Mouse (Mus musculus) brain, embryonic 14.5 days (tissue): ENCODE measurements at regions not wholly inside any gene's neighbourhood (a gene's known extent, or its start where the extent isn't known, plus 50 kb on each side); places are given as distances from the start of the nearest gene placed in this dataset.

Source experiments
- CTCF ChIP-seq: fragments of 200-500 bp; IDR thresholded peaks from 2 replicates; pipeline ENCODE4 v1.5.1; 2012; ENCODE audit warnings: inconsistent platforms, mild to moderate bottlenecking, moderate library complexity, borderline replicate concordance; ENCODE audit not compliant: insufficient read depth, insufficient read length; ENCODE audit errors: extremely low read depth
- POLR2A ChIP-seq: fragments of 200-500 bp; IDR thresholded peaks from 2 replicates; pipeline ENCODE4 v1.6.1; 2012; ENCODE audit warnings: mild to moderate bottlenecking, inconsistent platforms, borderline replicate concordance; ENCODE audit not compliant: poor library complexity, insufficient read depth, insufficient read length, severe bottlenecking; ENCODE audit errors: extremely low read depth

DNA sequence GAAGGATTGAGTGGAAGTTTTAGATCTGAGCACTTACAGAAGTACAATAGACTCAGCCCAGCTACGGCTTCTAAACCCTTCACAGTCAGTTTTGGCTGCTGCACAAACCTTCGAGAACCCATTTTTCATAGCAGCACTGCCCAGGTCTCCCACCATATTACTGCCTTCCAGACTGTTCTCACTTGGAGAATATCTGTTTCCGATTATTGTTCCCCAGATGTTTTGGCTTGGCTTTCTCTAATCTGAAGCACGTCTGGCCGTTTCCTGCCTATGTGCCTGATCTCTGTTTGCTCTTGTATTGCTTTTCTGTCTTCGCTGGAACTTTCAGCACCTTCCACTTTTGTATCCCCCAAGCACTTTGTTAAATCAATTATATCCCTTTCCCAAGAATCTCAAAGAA lies 368.0 kb downstream of the Mllt3 start:
- TF ChIP-seq CTCF (no peak), POLR2A (no peak)
